Mouse (Mus musculus) lung, embryonic 16.5 days (tissue): ENCODE data around the gene Trim63. TPM values are rescaled to one million over a fixed set of nuclear protein-coding genes. Genes with fewer than 3 reads are reported as not detected.
A peak's percentile ranks its signal among the peaks of the same experiment; 100 is the strongest.

Experiments used
- ATAC-seq: fragments of 200-750 bp; cut with Nextera tagmentation; 2 replicates; pipeline ENCODE4 v1.8.0; 2017; ENCODE audit warnings: low read depth, mild to moderate bottlenecking, moderate library complexity
- H3K27ac ChIP-seq: fragments of 300-500 bp; sonication (generic); 2 replicates; pipeline ENCODE4 v1.5.1; 2014; ENCODE audit warnings: mild to moderate bottlenecking, control low read depth, low read length
- H3K27me3 ChIP-seq: fragments of 300-500 bp; sonication (generic); 2 replicates; pipeline ENCODE4 v1.6.1; 2014; ENCODE audit warnings: low read depth, low read length, mixed read lengths; ENCODE audit not compliant: control insufficient read depth, insufficient read depth
- H3K36me3 ChIP-seq: fragments of 300-500 bp; sonication (generic); 2 replicates; pipeline ENCODE4 v1.6.1; 2014; ENCODE audit warnings: low read length; ENCODE audit not compliant: control insufficient read depth, insufficient read depth
- H3K4me1 ChIP-seq: fragments of 300-500 bp; sonication (generic); replicated peaks from 2 replicates; pipeline ENCODE4 v1.6.1; 2014; ENCODE audit warnings: low read length, mixed read lengths; ENCODE audit not compliant: control insufficient read depth, insufficient read depth
- H3K4me2 ChIP-seq: fragments of 300-500 bp; sonication (generic); 2 replicates; pipeline ENCODE4 v1.6.1; 2014; ENCODE audit warnings: low read depth, low read length, control low read depth
- H3K4me3 ChIP-seq: fragments of 300-500 bp; sonication (generic); 2 replicates; pipeline ENCODE4 v1.5.1; 2014; ENCODE audit warnings: mild to moderate bottlenecking, low read length, control low read depth
- H3K9ac ChIP-seq: fragments of 300-500 bp; sonication (generic); 2 replicates; pipeline ENCODE4 v1.6.1; 2014; ENCODE audit warnings: low read length, control low read depth
- H3K9me3 ChIP-seq: fragments of 300-500 bp; sonication (generic); 2 replicates; pipeline ENCODE4 v1.6.1; 2016; ENCODE audit warnings: low read length; ENCODE audit not compliant: control insufficient read depth
- WGBS: fragments of 180-500 bp; shearing (Covaris S2); extraction: QIAGEN DNeasy Blood & Tissue Kit; methylation state at CpG from one replicate; pipeline ENCODE4 v1.1.7; 2014; 5-methylcytosine and 5-hydroxymethylcytosine counted together
- polyA plus RNA-seq: library from polyadenylated mRNA; unstranded; fragments of >200 nt; fragmentation: Nextera tagmentation; extraction: Ambion mirVana; gene quantifications from 2 replicates; pipeline ENCODE4 v1.2.1, GENCODE M21; 2015

The Trim63 gene
- polyA plus RNA-seq, 1 experiment from 2014 or later, result 3.1 TPM

GRCm38 (mm10) chr4:134370649-134371221 lies 55.8 kb downstream of the Trim63 start:
- Histone ChIP-seq H3K36me3 (no peaks in the 10 kb centered on the region), H3K9ac (peak overlapping the region; percentile 52), H3K9me3 (no peaks in the 10 kb centered on the region), H3K27me3 (peaks cover 25% of the 10 kb centered on the region), H3K4me1 (peaks cover 19% of the 10 kb centered on the region), H3K4me2 (peak overlapping the region; percentile 86), H3K4me3 (peak overlapping the region; percentile 54), H3K27ac (no peak overlapping the region)
- ATAC-seq, result peak; percentile 24; the same call in 1 of the 2 replicates
- WGBS, result under 1% methylated on average over 18 of the region's 18 CpGs

GRCm38 (mm10) chr4:134371316-134371855 lies 56.5 kb downstream of the Trim63 start:
- Histone ChIP-seq H3K4me2 (peak overlapping the region; percentile 86), H3K4me1 (peaks cover 19% of the 10 kb centered on the region), H3K4me3 (peak overlapping the region; percentile 54), H3K36me3 (no peaks in the 10 kb centered on the region), H3K9ac (peak overlapping the region; percentile 52), H3K9me3 (no peaks in the 10 kb centered on the region), H3K27me3 (peaks cover 25% of the 10 kb centered on the region), H3K27ac (no peak overlapping the region)
- ATAC-seq, result 0 out of 2 replicates have a peak, but pooled peaks have one; percentile 7
- WGBS, result 2% methylated on average over 17 of the region's 17 CpGs

DNA sequence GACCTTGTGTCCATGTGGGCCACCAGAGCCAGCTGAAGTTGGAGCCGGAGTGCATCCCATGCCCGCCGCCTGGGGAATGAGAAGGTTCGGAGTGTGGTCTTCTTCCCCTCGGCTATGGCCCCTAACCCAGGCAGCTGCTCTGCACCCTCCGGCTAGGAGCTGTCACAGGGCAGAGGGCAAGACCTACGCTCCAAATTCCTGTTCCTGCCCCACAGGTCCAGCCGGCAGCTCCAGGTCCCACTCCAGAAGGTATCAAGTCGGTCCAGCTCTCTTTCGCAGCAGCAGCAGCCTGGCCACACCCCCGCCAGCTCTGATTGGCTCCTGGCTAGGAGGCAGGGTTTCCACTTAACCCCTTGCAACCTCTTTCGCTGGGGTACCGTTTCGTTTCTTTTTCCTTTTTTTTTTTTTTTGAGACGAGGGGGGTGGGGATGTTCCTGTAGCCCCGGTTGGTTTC lies 57.4 kb downstream of the Trim63 start:
- Histone ChIP-seq H3K4me2 (peak overlapping the region; percentile 86), H3K4me1 (peaks cover 19% of the 10 kb centered on the region), H3K27me3 (peaks cover 25% of the 10 kb centered on the region), H3K36me3 (no peaks in the 10 kb centered on the region), H3K4me3 (peak overlapping the region; percentile 54), H3K9me3 (no peaks in the 10 kb centered on the region), H3K9ac (no peak overlapping the region; the same call in none of the 2 replicates), H3K27ac (no peak overlapping the region)
- peak; percentile 73 for ATAC-seq
- 0% methylated on average over 16 of the region's 16 CpGs for WGBS

DNA sequence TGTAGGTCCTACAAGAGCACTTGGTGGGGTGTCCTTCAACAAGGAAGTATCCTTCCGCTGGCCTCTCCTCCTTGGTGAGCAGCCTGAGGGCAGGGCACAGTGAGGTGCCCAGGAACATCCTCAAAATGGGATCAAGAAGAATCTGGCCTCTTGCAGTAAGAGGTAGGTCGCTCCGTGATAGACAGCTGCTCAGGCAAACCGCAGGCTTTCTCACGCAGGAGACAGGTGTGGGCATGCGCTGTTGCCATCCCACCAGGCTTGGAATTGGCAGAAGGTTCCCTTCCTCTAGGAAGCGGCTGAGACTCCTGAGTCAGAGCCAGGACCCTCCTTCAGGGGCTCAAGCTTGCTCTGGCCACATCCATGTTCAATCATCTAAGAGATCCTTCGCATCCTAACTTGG lies 58.4 kb downstream of the Trim63 start:
- H3K27me3 ChIP-seq, result peaks cover 25% of the 10 kb centered on the region
- no peak overlapping the region for H3K4me3 ChIP-seq
- H3K36me3 ChIP-seq, result no peaks in the 10 kb centered on the region
- H3K27ac ChIP-seq, result no peak overlapping the region
- peaks cover 19% of the 10 kb centered on the region for H3K4me1 ChIP-seq
- 84% methylated on average over 8 of the region's 8 CpGs for WGBS
- H3K9me3 ChIP-seq, result no peaks in the 10 kb centered on the region
- no peak overlapping the region for H3K4me2 ChIP-seq
- no peak overlapping the region for H3K9ac ChIP-seq
- no peak for ATAC-seq

DNA sequence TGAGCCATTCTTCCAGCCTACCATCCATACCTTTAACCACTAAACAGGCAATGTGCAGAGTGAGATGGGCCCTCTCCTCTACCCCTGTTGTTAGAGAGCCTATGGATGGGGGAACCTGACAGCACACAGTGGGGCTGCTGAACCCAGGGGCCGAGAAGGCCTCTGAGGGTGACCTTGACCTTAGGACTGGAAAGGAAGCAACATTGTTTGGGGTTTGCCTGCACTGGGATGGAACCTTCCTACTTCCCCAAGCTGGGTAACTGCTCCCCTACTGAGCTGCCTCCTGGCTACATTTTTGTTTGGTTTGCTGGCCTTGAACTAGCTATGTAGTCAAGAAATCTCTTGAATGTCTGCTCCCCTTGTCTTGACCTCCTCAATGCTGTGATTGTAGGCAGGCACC lies 59.4 kb downstream of the Trim63 start:
- no peaks in the 10 kb centered on the region for H3K9me3 ChIP-seq
- H3K27ac ChIP-seq, result no peak overlapping the region
- H3K4me2 ChIP-seq, result no peak overlapping the region
- WGBS, result 50% methylated on average over 1 of the region's 1 CpGs
- no peak overlapping the region for H3K4me3 ChIP-seq
- H3K36me3 ChIP-seq, result no peaks in the 10 kb centered on the region
- no peak for ATAC-seq
- H3K9ac ChIP-seq, result no peak overlapping the region
- peaks cover 24% of the 10 kb centered on the region for H3K27me3 ChIP-seq
- peaks cover 19% of the 10 kb centered on the region for H3K4me1 ChIP-seq

- ATAC-seq, result no peak
- 29% methylated on average over 10 of the region's 10 CpGs for WGBS
- Histone ChIP-seq H3K4me2 (no peak overlapping the region), H3K36me3 (no peaks in the 10 kb centered on the region), H3K9ac (no peak overlapping the region), H3K27ac (no peak overlapping the region), H3K4me1 (no peaks in the 10 kb centered on the region), H3K9me3 (no peaks in the 10 kb centered on the region), H3K4me3 (no peak overlapping the region), H3K27me3 (no peaks in the 10 kb centered on the region)
These were observed 63.2 kb downstream of the Trim63 start for GRCm38 (mm10) chr4:134378089-134378615.

Other genes starting within 250 kb of the Trim63 start
- 23.8 and 24.7 TPM in 2 replicates for gene Cd52, start 220.0 kb upstream of the Trim63 start, polyA plus RNA-seq
- gene Ubxn11, start 212.6 kb upstream of the Trim63 start, polyA plus RNA-seq, result 14.9 and 16.6 TPM in 2 replicates
- 466 and 467 TPM in 2 replicates for gene Sh3bgrl3, start 186.3 kb upstream of the Trim63 start, polyA plus RNA-seq
- 51.9 and 56.1 TPM in 2 replicates for gene Cep85, start 128.0 kb upstream of the Trim63 start, polyA plus RNA-seq
- gene Gm7534, start 112.1 kb upstream of the Trim63 start, polyA plus RNA-seq, result not detected in 2 replicates
- 0.23 and 0.87 TPM in 2 replicates for gene Catsper4, start 87.7 kb upstream of the Trim63 start, polyA plus RNA-seq
- gene Cnksr1, start 76.7 kb upstream of the Trim63 start, polyA plus RNA-seq, result 12.6 and 14.2 TPM in 2 replicates
- 0.48 and 0.80 TPM in 2 replicates for gene E130218I03Rik, start 71.5 kb upstream of the Trim63 start, polyA plus RNA-seq
- gene Zfp593, start 69.5 kb upstream of the Trim63 start, polyA plus RNA-seq, result 10.9 and 12.6 TPM in 2 replicates
- gene Gm30191, start 68.2 kb upstream of the Trim63 start, polyA plus RNA-seq, result not detected in 2 replicates
- gene Grrp1, start 61.0 kb upstream of the Trim63 start, polyA plus RNA-seq, result 9.0 and 11.0 TPM in 2 replicates
- gene Pdik1l, start 27.2 kb upstream of the Trim63 start, polyA plus RNA-seq, result 23.3 and 23.4 TPM in 2 replicates
- 0.29 and 0.43 TPM in 2 replicates for gene Slc30a2, start 28.1 kb downstream of the Trim63 start, polyA plus RNA-seq
- gene Extl1, start 68.7 kb downstream of the Trim63 start, polyA plus RNA-seq, result 1.8 and 2.5 TPM in 2 replicates
- gene Pafah2, start 81.2 kb downstream of the Trim63 start, polyA plus RNA-seq, result 14.3 and 14.6 TPM in 2 replicates
- 1,638 and 1,729 TPM in 2 replicates for gene Stmn1, start 153.2 kb downstream of the Trim63 start, polyA plus RNA-seq
- 6.9 and 8.7 TPM in 2 replicates for gene Paqr7, start 181.6 kb downstream of the Trim63 start, polyA plus RNA-seq
- 14.5 and 15.7 TPM in 2 replicates for gene Aunip, start 195.9 kb downstream of the Trim63 start, polyA plus RNA-seq
- 110 and 111 TPM in 2 replicates for gene Mtfr1l, start 220.3 kb downstream of the Trim63 start, polyA plus RNA-seq
- 9.7 and 10.4 TPM in 2 replicates for gene Selenon, start 237.0 kb downstream of the Trim63 start, polyA plus RNA-seq